Mouse (Mus musculus): ENCODE results near the gene Tmprss11b.

Tmprss11b gene

GRCm38 (mm10) chr5:86676262-86676661, at the start of gene Tmprss11b:
TSS of gene Tmprss11b (minus strand) at chr5:86676362.
- DNase-seq (ENCODE audit: low read depth) = no peak

- DNase-seq (ENCODE audit: low read depth) = no peak
Measured at GRCm38 (mm10) chr5:86725021-86725420, 48.9 kb upstream of the Tmprss11b start.

- DNase-seq (ENCODE audit: low read depth) = no peak
Measured at GRCm38 (mm10) chr5:86722820-86723460, 46.8 kb upstream of the Tmprss11b start.

GRCm38 (mm10) chr5:86714967-86715366, 38.8 kb upstream of the Tmprss11b start:
- DNase-seq (ENCODE audit: low read depth) = no peak

- DNase-seq (ENCODE audit: low read depth) = peak; percentile 3
Measured at GRCm38 (mm10) chr5:86704923-86705322, 28.8 kb upstream of the Tmprss11b start.

GRCm38 (mm10) chr5:86684667-86685066, 8.5 kb upstream of the Tmprss11b start:
- peak; percentile 74 for DNase-seq (ENCODE audit: low read depth)

- DNase-seq (ENCODE audit: low read depth) = peak; percentile 54
Measured at GRCm38 (mm10) chr5:86649185-86649584, 27.0 kb downstream of the Tmprss11b start.

- DNase-seq (ENCODE audit: low read depth) = no peak
Measured at GRCm38 (mm10) chr5:86640795-86641194, 35.4 kb downstream of the Tmprss11b start.

GRCm38 (mm10) chr5:86632324-86632723, 43.8 kb downstream of the Tmprss11b start, which contains the start of gene Tmprss11f:
TSS of gene Tmprss11f (minus strand) at chr5:86632424.
- DNase-seq (ENCODE audit: low read depth) = no peak

GRCm38 (mm10) chr5:86630700-86631099, 45.5 kb downstream of the Tmprss11b start:
- DNase-seq (ENCODE audit: low read depth) = no peak

GRCm38 (mm10) chr5:86621778-86622177, 54.4 kb downstream of the Tmprss11b start:
- DNase-seq (ENCODE audit: low read depth) = peak; percentile 1
